Mouse (Mus musculus) gonadal fat pad, adult 2 months (tissue): ENCODE results near the gene Yjefn3. TPM values are rescaled to one million over a fixed set of nuclear protein-coding genes. Genes with fewer than 3 reads are reported as not detected.
"Not testable (repeated sequence)": the region's sequence is repeated elsewhere in the genome, so short reads cannot be mapped to it uniquely, and the experiment has no call there.

Experiments
- DNase-seq: peaks from one replicate; pipeline ENCODE4 v3.0.0-alpha.2; 2012; ENCODE audit warnings: low read depth
- polyA plus RNA-seq: library from polyadenylated mRNA; depleted of rRNA; stranded (reverse); fragments of >200 nt; gene quantifications from 2 replicates; pipeline ENCODE4 v1.2.3, GENCODE M21; 2012; rRNA removed

Gene Yjefn3
- 3.7 and 4.8 TPM in 2 replicates for polyA plus RNA-seq

- no peak for DNase-seq
Observed at GRCm38 (mm10) chr8:69902163-69903062, at the start of gene Yjefn3, which contains the start of the genes Tssk6 and Ndufa13. Gene Yjefn3 (minus strand): TSS chr8:69902712. Gene Tssk6 (plus strand): TSS chr8:69902184. Gene Ndufa13 (minus strand): TSS chr8:69902558.

- no peak for DNase-seq
Observed at GRCm38 (mm10) chr8:69950300-69950699, 47.8 kb upstream of the Yjefn3 start.

- not testable (repeated sequence) for DNase-seq
Observed at GRCm38 (mm10) chr8:69942495-69942894, 40.0 kb upstream of the Yjefn3 start.

- DNase-seq, result no peak
Observed at GRCm38 (mm10) chr8:69940386-69940785, 37.9 kb upstream of the Yjefn3 start.

GRCm38 (mm10) chr8:69939633-69940032 is 37.1 kb upstream of the Yjefn3 start:
- no peak for DNase-seq

GRCm38 (mm10) chr8:69938245-69938982 is 35.9 kb upstream of the Yjefn3 start:
- no peak for DNase-seq

- DNase-seq, result no peak
Observed at GRCm38 (mm10) chr8:69937466-69937865, 35.0 kb upstream of the Yjefn3 start.

GRCm38 (mm10) chr8:69936050-69936794 is 33.7 kb upstream of the Yjefn3 start:
- DNase-seq, result no peak

GRCm38 (mm10) chr8:69935431-69935830 is 32.9 kb upstream of the Yjefn3 start:
- no peak for DNase-seq

- no peak for DNase-seq
Observed at GRCm38 (mm10) chr8:69934582-69934981, 32.1 kb upstream of the Yjefn3 start.

- no peak for DNase-seq
Observed at GRCm38 (mm10) chr8:69933811-69934210, 31.3 kb upstream of the Yjefn3 start.

- DNase-seq, result no peak
Observed at GRCm38 (mm10) chr8:69926901-69927300, 24.4 kb upstream of the Yjefn3 start.

GRCm38 (mm10) chr8:69923986-69924385 is 21.5 kb upstream of the Yjefn3 start:
- no peak for DNase-seq

- no peak for DNase-seq
Observed at GRCm38 (mm10) chr8:69921141-69921540, 18.6 kb upstream of the Yjefn3 start.

GRCm38 (mm10) chr8:69919876-69920662 is 17.6 kb upstream of the Yjefn3 start:
- no peak for DNase-seq

- DNase-seq, result no peak
Observed at GRCm38 (mm10) chr8:69919010-69919409, 16.5 kb upstream of the Yjefn3 start.

GRCm38 (mm10) chr8:69918506-69918905 is 16.0 kb upstream of the Yjefn3 start:
- DNase-seq, result no peak

GRCm38 (mm10) chr8:69915748-69916147 is 13.2 kb upstream of the Yjefn3 start:
- no peak for DNase-seq

- no peak for DNase-seq
Observed at GRCm38 (mm10) chr8:69914526-69914925, 12.0 kb upstream of the Yjefn3 start.

GRCm38 (mm10) chr8:69912478-69913074 is 10.1 kb upstream of the Yjefn3 start:
- DNase-seq, result no peak

- DNase-seq, result no peak
Observed at GRCm38 (mm10) chr8:69911917-69912316, 9.4 kb upstream of the Yjefn3 start.
